Mouse (Mus musculus): ENCODE results near the gene Gm14147. TPM values are rescaled to one million over a fixed set of nuclear protein-coding genes. Genes with fewer than 3 reads are reported as not detected.

Gene Gm14147
- not detected for polyA plus RNA-seq (2017; shearing (Covaris generic))

DNA sequence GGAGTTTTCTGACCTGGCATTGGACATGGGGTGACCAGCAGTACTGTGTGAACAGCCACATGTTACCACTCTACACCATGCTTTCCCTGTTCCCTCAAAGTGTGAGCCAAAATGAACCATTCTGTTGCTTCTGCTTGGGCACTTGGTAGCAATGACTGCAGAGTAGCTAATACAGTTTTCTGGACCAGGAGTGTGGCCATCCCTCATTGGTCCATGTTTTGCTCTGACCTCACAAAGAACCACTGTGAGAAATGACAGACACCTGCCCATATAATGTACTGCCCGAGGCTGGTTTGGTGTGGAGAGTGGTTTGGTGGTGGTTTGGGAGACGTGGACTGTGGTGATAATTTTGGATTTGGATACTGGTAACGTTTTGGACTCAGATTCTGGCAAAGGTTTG, at the start of gene Gm14147:
Gene Gm14147 (plus strand): TSS at position 301 of the 400 bp plus-strand sequence.

DNA sequence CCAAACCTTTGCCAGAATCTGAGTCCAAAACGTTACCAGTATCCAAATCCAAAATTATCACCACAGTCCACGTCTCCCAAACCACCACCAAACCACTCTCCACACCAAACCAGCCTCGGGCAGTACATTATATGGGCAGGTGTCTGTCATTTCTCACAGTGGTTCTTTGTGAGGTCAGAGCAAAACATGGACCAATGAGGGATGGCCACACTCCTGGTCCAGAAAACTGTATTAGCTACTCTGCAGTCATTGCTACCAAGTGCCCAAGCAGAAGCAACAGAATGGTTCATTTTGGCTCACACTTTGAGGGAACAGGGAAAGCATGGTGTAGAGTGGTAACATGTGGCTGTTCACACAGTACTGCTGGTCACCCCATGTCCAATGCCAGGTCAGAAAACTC, 5.8 kb upstream of the Gm14147 start, which contains the start of gene Gm14151:
Gene Gm14151 (minus strand): TSS at position 101 of the 400 bp plus-strand sequence.

Other genes with a start within 250 kb of the Gm14147 start
- 40.4 TPM for gene Abhd12, start 193.5 kb upstream of the Gm14147 start, polyA plus RNA-seq (2017; shearing (Covaris generic))
- 2.0 TPM for gene Gins1, start 192.8 kb upstream of the Gm14147 start, polyA plus RNA-seq (2017; shearing (Covaris generic))
- 0.32 TPM for gene Ninl, start 58.9 kb upstream of the Gm14147 start, polyA plus RNA-seq (2017; shearing (Covaris generic))
- 11.8 TPM for gene Nanp, start 58.8 kb upstream of the Gm14147 start, polyA plus RNA-seq (2017; shearing (Covaris generic))
- not detected for gene Gm14151, start 5.9 kb upstream of the Gm14147 start, polyA plus RNA-seq (2017; shearing (Covaris generic))